Mouse (Mus musculus): ENCODE results near the gene Hspa1l. TPM values are rescaled to one million over a fixed set of nuclear protein-coding genes. Genes with fewer than 3 reads are reported as not detected.
A peak's percentile ranks its signal among the peaks of the same experiment; 100 is the strongest.
"Not testable (repeated sequence)": the region's sequence is repeated elsewhere in the genome, so short reads cannot be mapped to it uniquely, and the experiment has no call there.

Hspa1l gene
- polyA plus RNA-seq (2016; fragmentation: Nextera tagmentation; extraction: Ambion mirVana): 1.2 and 1.3 TPM in 2 replicates

GRCm38 (mm10) chr17:34972069-34972749, at the start of gene Hspa1l, which contains the start of gene Hspa1a:
Hspa1l (plus strand) TSS chr17:34972703.
Hspa1a (minus strand) TSS chr17:34972156.
- peak within 1 kb of the TSS; percentile 38 for H3K4me3 ChIP-seq (replicated peaks)
- H3K4me2 ChIP-seq: peak within 1 kb of the TSS; percentile 71
- not testable (repeated sequence) for H3K36me3 ChIP-seq (replicated peaks); H3K9me3 ChIP-seq; H3K27ac ChIP-seq; H3K4me1 ChIP-seq
- peaks cover 37% of the 10 kb centered on the region for H3K27me3 ChIP-seq
- H3K9ac ChIP-seq: peak within 1 kb of the TSS; percentile 27; the same call in 1 of the 2 replicates
- ATAC-seq (ENCODE audit: low FRiP score): peak; percentile 95
- WGBS: 1% methylated on average over 27 of the region's 33 CpGs

GRCm38 (mm10) chr17:34922939-34923338, 49.6 kb upstream of the Hspa1l start:
- Histone ChIP-seq H3K36me3 (replicated peaks) (no peaks in the 10 kb centered on the region), H3K4me3 (replicated peaks) (no peak overlapping the region), H3K4me2 (no peak overlapping the region), H3K9ac (no peak overlapping the region), H3K9me3 (no peaks in the 10 kb centered on the region), H3K4me1 (no peaks in the 10 kb centered on the region), H3K27ac (no peak overlapping the region), H3K27me3 (no peaks in the 10 kb centered on the region)
- no peak for ATAC-seq (ENCODE audit: low FRiP score)
- WGBS: 46% methylated on average over 6 of the region's 6 CpGs

GRCm38 (mm10) chr17:34924258-34924657, 48.2 kb upstream of the Hspa1l start:
- Histone ChIP-seq H3K9ac (no peak overlapping the region), H3K27ac (no peak overlapping the region), H3K4me1 (no peaks in the 10 kb centered on the region), H3K36me3 (replicated peaks) (no peaks in the 10 kb centered on the region), H3K9me3 (no peaks in the 10 kb centered on the region), H3K4me2 (no peak overlapping the region), H3K27me3 (no peaks in the 10 kb centered on the region), H3K4me3 (replicated peaks) (no peak overlapping the region)
- 62% methylated on average over 5 of the region's 5 CpGs for WGBS
- ATAC-seq (ENCODE audit: low FRiP score): no peak

- WGBS: 85% methylated on average over 18 of the region's 18 CpGs
- no peak for ATAC-seq (ENCODE audit: low FRiP score)
- H3K36me3 ChIP-seq (replicated peaks): no peaks in the 10 kb centered on the region
Measured at GRCm38 (mm10) chr17:34927306-34928019, 45.0 kb upstream of the Hspa1l start.

GRCm38 (mm10) chr17:34928841-34929240, 43.7 kb upstream of the Hspa1l start:
- no peaks in the 10 kb centered on the region for H3K27me3 ChIP-seq
- no peak overlapping the region for H3K4me3 ChIP-seq (replicated peaks)
- no peak for ATAC-seq (ENCODE audit: low FRiP score)
- H3K4me1 ChIP-seq: peaks cover 11% of the 10 kb centered on the region
- WGBS: 83% methylated on average over 4 of the region's 4 CpGs
- no peaks in the 10 kb centered on the region for H3K36me3 ChIP-seq (replicated peaks)
- H3K4me2 ChIP-seq: no peak overlapping the region
- no peak overlapping the region for H3K27ac ChIP-seq
- H3K9me3 ChIP-seq: no peaks in the 10 kb centered on the region
- no peak overlapping the region for H3K9ac ChIP-seq

More at GRCm38 (mm10) chr17:34927306-34928019, 45.0 kb upstream of the Hspa1l start:
- Histone ChIP-seq H3K27ac (no peak overlapping the region), H3K4me1 (peaks cover 11% of the 10 kb centered on the region), H3K4me2 (no peak overlapping the region), H3K9me3 (no peaks in the 10 kb centered on the region), H3K9ac (no peak overlapping the region), H3K27me3 (no peaks in the 10 kb centered on the region), H3K4me3 (replicated peaks) (no peak overlapping the region)

GRCm38 (mm10) chr17:34931061-34931734, 41.3 kb upstream of the Hspa1l start, which contains the start of gene Neu1:
Neu1 (plus strand) TSS chr17:34931253.
- WGBS: under 1% methylated on average over 38 of the region's 38 CpGs
- Histone ChIP-seq H3K9ac (peak within 1 kb of the TSS; percentile 90), H3K4me3 (replicated peaks) (peak within 1 kb of the TSS; percentile 75), H3K4me1 (peaks cover 11% of the 10 kb centered on the region), H3K4me2 (peak within 1 kb of the TSS; percentile 97), H3K27me3 (no peaks in the 10 kb centered on the region), H3K27ac (peak within 1 kb of the TSS; percentile 9; the same call in 1 of the 2 replicates), H3K36me3 (replicated peaks) (peaks cover 11% of the 10 kb centered on the region), H3K9me3 (no peaks in the 10 kb centered on the region)
- ATAC-seq (ENCODE audit: low FRiP score): peak; percentile 97

GRCm38 (mm10) chr17:34931735-34932098, 40.8 kb upstream of the Hspa1l start:
- Histone ChIP-seq H3K9me3 (no peaks in the 10 kb centered on the region), H3K27me3 (no peaks in the 10 kb centered on the region), H3K4me1 (peaks cover 11% of the 10 kb centered on the region), H3K4me2 (peak overlapping the region; percentile 97), H3K9ac (peak overlapping the region; percentile 90), H3K36me3 (replicated peaks) (peaks cover 11% of the 10 kb centered on the region), H3K4me3 (replicated peaks) (peak overlapping the region; percentile 75), H3K27ac (0 out of 2 replicates have a peak overlapping the region, but pooled peaks have one; percentile 9)
- 14% methylated on average over 14 of the region's 14 CpGs for WGBS
- ATAC-seq (ENCODE audit: low FRiP score): no peak; the same call in 1 of the 2 replicates

- Histone ChIP-seq H3K9ac (peak overlapping the region; percentile 90; the same call in 1 of the 2 replicates), H3K27me3 (no peaks in the 10 kb centered on the region), H3K9me3 (no peaks in the 10 kb centered on the region), H3K4me2 (peak overlapping the region; percentile 97), H3K4me1 (peaks cover 11% of the 10 kb centered on the region), H3K27ac (no peak overlapping the region), H3K4me3 (replicated peaks) (peak overlapping the region; percentile 75), H3K36me3 (replicated peaks) (peaks cover 11% of the 10 kb centered on the region)
- 92% methylated on average over 8 of the region's 8 CpGs for WGBS
- ATAC-seq (ENCODE audit: low FRiP score): no peak
Measured at GRCm38 (mm10) chr17:34932287-34932686, 40.2 kb upstream of the Hspa1l start.

- H3K27ac ChIP-seq: no peak overlapping the region
- WGBS: 71% methylated on average over 24 of the region's 24 CpGs
Measured at GRCm38 (mm10) chr17:34934031-34934430, 38.5 kb upstream of the Hspa1l start.

GRCm38 (mm10) chr17:34934830-34935229, 37.7 kb upstream of the Hspa1l start:
- ATAC-seq (ENCODE audit: low FRiP score): no peak
- 60% methylated on average over 8 of the region's 8 CpGs for WGBS
- H3K9ac ChIP-seq: no peak overlapping the region

More at GRCm38 (mm10) chr17:34934031-34934430, 38.5 kb upstream of the Hspa1l start:
- no peak for ATAC-seq (ENCODE audit: low FRiP score)
- H3K9ac ChIP-seq: no peak overlapping the region
- no peak overlapping the region for H3K4me2 ChIP-seq
- no peaks in the 10 kb centered on the region for H3K9me3 ChIP-seq
- H3K36me3 ChIP-seq (replicated peaks): peaks cover 11% of the 10 kb centered on the region
- H3K4me3 ChIP-seq (replicated peaks): no peak overlapping the region
- peaks cover 11% of the 10 kb centered on the region for H3K4me1 ChIP-seq
- no peaks in the 10 kb centered on the region for H3K27me3 ChIP-seq

GRCm38 (mm10) chr17:34937960-34938505, 34.5 kb upstream of the Hspa1l start:
- H3K27ac ChIP-seq: no peak overlapping the region
- 91% methylated on average over 6 of the region's 6 CpGs for WGBS
- H3K4me3 ChIP-seq (replicated peaks): no peak overlapping the region
- no peak overlapping the region for H3K9ac ChIP-seq
- peaks cover 11% of the 10 kb centered on the region for H3K36me3 ChIP-seq (replicated peaks)
- no peaks in the 10 kb centered on the region for H3K27me3 ChIP-seq
- no peaks in the 10 kb centered on the region for H3K9me3 ChIP-seq
- no peak overlapping the region for H3K4me2 ChIP-seq
- peaks cover 7% of the 10 kb centered on the region for H3K4me1 ChIP-seq
- ATAC-seq (ENCODE audit: low FRiP score): no peak

More at GRCm38 (mm10) chr17:34934830-34935229, 37.7 kb upstream of the Hspa1l start:
- H3K9me3 ChIP-seq: no peaks in the 10 kb centered on the region
- H3K27ac ChIP-seq: no peak overlapping the region
- no peak overlapping the region for H3K4me3 ChIP-seq (replicated peaks)
- H3K4me2 ChIP-seq: no peak overlapping the region
- H3K36me3 ChIP-seq (replicated peaks): peaks cover 11% of the 10 kb centered on the region
- H3K4me1 ChIP-seq: peaks cover 11% of the 10 kb centered on the region
- H3K27me3 ChIP-seq: no peaks in the 10 kb centered on the region

Measured in forebrain, embryonic 12.5 days (tissue).